Mouse (Mus musculus) retina, adult 2 months (tissue): ENCODE data around the gene Kitl.

Source experiments
- DNase-seq: peaks from one replicate; pipeline ENCODE4 v3.0.0-alpha.2; 2012; ENCODE audit warnings: low read depth, low spot score

The Kitl gene

DNA sequence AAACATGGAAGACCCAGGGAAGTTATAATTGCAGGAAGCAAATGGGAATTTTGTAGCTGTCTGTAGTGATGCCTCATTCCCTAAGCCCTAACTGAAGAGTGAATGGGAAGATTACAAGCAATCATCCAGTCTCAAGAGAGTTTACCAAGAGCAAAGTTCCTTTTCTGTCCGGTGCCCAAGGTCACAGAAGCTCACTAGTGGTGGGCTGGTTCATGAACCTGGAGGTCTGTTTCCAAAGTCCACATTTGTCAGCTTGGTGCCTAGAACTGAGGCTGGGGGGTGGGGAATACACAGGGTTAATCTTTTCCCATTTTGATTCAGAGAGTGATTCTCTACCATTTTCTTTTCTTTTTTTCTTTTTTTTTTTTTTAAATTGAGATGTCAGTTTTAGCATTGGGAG lies 11.3 kb downstream of the Kitl start:
- no peak for DNase-seq

GRCm38 (mm10) chr10:100030385-100030784 lies 15.0 kb downstream of the Kitl start:
- no peak for DNase-seq

GRCm38 (mm10) chr10:100030980-100031516 lies 15.6 kb downstream of the Kitl start:
- no peak for DNase-seq

DNA sequence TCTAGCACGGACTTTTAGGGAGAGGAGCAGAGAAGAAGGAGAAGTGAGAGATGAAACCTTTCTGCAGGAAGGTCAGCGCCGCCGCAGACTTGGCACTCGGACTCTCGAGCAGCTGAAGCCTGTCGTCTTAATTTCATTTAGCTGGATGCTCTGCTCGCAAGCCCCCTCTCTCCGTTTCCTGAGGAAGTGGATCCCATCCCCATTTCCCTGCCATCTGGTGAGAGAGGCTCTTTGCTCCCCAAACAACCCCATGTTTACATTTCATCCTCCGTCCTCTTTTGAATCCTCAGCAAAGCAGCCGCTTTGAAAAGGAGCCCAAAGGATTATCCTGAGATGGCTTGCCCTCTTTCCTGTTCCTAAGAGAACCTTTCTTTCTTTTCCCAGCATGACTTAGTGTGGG lies 16.2 kb downstream of the Kitl start:
- DNase-seq: no peak

- DNase-seq: no peak
Observed at GRCm38 (mm10) chr10:100032566-100032965, 17.1 kb downstream of the Kitl start.

DNA sequence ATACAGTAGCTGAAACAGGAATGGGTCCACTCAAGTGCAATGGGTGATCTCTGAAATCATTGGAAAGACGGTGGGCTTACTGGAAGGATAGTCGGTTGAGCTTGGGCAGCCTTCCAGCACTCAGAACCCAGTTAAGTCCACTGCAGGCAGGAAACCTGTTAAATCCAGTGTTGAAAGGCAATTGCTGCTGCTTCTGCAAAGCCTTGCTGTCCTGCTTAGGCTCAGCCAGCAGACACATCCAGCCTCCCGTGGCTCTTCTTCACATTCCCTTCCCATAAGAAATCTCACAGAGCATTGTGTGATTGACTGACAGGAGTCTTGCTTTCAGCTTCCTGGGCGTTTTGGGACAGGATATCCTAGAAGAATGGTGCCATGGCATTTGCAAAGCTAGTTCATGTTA lies 20.6 kb downstream of the Kitl start:
- DNase-seq: no peak

DNA sequence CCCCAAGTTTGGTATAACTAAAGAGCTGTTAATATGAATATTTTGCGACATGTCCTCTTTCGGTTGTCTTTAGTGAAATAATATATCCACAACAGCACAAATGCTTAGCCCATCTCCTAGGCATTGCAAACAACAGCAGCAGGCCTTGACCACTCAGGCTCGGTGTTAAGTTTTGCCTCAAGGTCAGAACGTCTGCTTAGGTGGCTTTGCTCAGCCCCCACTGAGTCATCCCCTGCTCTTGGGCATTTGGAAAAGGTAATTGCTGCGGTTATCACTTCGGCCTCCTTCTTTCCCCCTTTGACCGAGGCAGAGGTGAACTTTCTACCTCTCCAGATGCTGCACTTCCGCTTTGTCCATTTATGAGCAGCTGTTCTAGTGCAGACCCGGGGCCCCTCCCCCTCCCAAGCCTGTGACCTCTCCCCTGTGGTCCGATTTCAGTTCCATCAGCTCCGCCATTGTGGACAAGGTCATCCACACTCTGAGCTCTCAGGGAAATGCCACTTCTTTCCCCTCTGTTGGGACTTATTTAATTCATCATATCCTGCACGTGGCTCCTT lies 23.0 kb downstream of the Kitl start:
- no peak for DNase-seq

DNA sequence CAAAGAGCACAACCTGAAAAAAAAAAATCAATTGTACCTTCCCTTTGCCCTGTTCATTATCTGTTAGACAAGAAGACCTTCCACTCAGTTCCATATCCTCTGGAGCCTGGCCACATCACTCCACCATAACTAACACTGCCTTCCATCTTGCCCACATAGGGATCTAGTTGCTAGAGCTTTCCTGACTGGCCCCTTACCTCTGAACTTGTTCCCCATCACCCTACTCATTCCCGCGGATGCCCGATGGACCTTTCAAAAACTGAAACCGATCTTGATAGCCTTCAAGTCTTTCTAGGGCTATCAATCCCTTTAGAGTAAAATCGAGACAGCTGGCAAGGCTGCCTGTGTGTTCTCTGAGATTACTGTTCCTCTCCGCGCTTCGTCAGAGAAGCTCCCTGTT lies 23.6 kb downstream of the Kitl start:
- DNase-seq: no peak

DNA sequence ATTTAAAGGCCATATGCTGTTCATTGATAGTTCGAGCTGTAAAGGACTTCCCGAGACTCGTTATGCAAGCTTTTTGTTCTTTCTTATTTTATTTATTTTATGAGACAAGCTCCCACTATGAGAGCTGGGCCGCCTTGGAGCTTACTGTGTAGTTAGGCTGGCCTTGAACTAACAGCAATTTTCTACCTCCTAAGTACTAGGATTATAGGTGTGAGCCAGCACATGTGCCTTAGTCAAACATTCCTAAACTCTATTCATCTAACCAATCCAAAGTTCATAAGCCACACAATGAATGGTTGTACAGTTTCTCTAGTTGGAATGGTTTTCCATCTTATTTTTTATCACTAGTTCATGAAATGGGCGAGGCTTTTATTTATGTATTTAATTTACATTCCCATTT lies 28.3 kb downstream of the Kitl start:
- no peak for DNase-seq

DNA sequence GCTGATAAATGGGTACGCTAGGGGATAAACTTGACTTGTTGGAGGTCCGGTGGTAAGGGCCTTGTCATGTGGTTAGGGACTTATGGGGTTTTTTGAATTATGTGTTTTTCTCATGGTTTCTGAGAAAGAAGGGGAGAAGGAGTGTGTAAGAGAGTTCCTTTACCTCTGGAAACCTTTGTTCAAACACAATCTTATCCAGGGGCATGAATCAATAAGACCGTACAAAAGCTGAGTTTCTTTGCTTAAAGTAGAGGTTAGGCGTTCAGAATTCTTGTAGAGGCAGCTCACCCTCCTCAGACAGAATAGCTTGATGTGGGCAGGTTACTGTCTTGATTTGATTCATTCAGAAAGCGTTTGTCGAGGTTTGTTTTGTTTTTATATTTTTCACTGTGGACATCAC lies 28.7 kb downstream of the Kitl start:
- no peak for DNase-seq

DNA sequence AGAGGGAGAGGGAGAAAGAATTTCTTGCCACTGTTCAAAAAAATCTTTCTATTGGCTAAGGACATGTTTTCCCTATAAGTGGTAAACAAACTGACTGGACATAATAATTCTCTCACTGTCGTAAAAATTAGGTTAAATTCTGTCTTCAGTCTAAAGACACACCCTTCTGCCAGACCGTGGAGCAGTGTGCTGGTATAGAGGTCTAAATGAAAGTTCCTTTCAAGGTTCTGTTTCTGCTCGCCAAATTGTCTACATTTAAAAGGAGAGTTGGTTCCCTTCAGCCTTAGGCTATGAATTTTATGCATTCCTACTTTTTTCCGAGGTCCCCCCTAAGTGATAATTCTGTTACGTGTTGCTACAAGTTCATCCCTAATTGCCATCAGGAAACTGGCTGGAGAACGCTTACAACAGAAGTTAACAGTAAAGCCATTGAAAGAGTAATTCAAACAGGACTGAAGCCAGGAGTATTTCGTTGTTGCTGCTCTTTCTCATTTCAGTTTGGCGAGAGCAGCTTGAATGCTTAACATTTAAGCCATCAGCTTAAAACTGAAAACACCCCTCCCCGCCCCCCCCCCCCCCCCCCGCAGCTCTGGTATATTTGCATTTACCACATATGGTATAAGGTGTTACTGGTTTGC lies 35.8 kb downstream of the Kitl start:
- no peak for DNase-seq

- DNase-seq: no peak
Observed at GRCm38 (mm10) chr10:100052404-100052803, 37.0 kb downstream of the Kitl start.

DNA sequence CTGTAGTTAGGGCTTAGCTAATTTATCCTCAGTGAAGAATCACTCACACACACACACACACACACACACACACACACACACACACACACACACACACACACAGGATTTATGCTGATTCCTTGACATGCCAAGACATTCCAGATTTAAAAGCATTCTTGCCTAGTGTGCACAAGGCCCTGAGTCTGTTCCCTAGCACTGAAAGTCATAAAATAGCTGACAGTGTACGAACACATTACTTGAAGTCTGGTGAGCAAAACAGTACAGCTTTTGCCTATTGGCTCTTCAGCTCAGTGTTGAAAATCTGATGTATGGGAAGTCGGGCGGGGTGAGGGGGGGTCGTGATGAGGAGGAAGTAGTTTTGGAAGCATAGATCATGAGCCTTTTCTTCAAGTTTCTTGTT lies 37.5 kb downstream of the Kitl start:
- DNase-seq: no peak

DNA sequence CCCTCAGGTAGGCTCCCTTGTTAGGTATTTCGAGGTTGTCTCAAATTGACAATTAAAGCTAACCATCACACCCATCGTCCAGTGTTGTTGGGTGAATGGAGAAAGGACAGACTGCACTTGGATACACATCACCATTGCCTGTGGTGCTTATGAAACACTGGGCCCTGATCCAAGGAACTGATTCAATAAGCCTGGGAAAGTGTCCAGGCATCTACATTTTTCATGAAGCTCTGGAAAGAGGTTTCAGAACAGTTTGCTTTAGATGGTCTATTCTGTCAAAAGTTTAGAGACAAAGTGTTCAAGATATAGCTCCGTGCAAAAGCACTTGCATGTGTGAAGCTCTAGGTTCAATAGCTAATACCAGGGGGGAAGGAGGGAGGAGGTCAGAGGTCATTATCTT lies 38.6 kb downstream of the Kitl start:
- peak; percentile 16 for DNase-seq

DNA sequence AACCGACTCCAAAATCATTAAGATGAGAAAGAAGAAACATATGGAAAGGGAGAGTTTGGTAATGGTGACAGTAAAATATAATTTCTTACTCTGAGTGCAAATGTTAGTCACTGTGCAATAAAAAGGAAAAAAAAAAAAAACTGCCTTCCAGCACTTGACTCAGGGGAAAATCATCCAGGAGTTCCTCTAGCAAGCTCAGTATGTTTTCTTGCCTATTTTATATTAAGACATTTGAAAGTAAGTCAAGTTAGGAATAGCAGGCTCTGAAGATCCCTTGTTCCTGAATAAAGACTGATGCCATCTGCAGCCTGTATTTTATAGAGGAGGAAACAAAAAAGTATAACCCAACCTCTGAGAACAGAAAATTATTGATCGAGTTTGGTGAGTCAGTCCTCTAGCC lies 39.7 kb downstream of the Kitl start:
- DNase-seq: no peak

DNA sequence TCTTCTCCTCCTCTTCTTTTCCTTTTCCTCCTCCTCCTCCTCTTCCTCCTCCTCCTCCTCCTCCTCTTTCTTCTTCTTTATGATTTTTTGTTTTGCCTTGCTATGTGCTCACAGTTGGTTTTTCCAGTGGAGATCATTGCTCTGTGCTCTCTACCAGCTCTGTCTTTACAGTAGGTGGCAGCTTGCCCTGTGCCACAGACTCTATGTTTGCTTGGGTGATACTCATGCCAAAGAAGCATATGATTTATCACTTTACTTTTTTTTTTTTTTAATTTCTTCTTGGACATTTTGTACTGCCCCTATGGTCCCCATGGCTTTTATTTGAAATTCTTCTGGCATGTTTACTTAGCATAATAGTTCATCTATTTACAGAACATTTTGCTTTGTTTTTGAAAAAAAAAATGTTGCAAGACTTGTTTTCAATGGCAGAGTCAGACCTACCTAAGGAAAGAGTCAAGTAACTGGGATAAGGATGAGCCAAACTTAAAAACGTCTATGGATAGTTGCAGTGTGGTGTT lies 41.7 kb downstream of the Kitl start:
- no peak for DNase-seq

GRCm38 (mm10) chr10:100059356-100059755 lies 43.9 kb downstream of the Kitl start:
- DNase-seq: no peak

GRCm38 (mm10) chr10:100065529-100066301 lies 50.3 kb downstream of the Kitl start:
- no peak for DNase-seq

- DNase-seq: no peak
Observed at GRCm38 (mm10) chr10:100066374-100066773, 50.9 kb downstream of the Kitl start.

DNA sequence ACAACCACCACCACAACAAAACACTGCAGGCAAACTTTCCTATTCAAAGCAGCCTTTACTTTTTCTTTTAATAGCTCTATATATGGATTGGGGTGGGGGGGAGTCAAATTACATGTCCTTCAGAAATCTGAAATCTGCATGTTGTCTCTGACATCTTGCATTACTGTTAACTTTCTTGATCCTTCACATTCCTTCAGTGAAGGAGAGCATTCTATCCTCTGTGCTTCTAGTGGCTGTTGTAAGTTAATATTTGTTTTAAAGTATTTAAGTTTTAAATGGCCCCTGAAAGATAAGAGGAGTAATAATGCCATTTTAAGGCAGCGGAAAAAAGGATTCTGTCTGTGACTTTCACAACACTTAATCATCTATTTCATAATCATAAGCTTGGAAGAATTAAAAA lies 57.2 kb downstream of the Kitl start:
- no peak for DNase-seq

- no peak for DNase-seq
Observed at GRCm38 (mm10) chr10:100073092-100073491, 57.7 kb downstream of the Kitl start.

DNA sequence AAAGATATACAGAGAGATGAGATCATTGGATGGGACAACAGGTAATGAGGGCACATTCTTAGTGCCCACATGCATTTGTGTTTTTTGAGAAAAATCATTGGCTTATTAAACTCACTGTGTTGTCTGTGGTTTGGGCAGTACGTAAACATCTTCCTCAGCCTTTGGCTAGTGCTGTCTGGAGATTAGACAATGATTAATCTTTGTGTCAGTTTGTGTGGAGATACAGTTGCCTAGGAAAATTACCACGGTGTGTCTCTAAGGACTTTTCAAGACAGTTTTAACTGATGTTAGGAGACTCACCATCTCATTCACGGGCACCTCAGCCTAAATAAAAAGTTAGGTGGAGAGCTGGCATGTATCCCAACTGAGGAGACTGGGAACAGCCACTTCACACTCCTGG lies 85.7 kb downstream of the Kitl start:
- DNase-seq: no peak

- no peak for DNase-seq
Observed at GRCm38 (mm10) chr10:100111209-100111608, 95.8 kb downstream of the Kitl start.
